Mouse (Mus musculus) CH12.LX (cell line): Measurements from ENCODE around the gene Trem3. TPM values are rescaled to one million over a fixed set of nuclear protein-coding genes. Genes with fewer than 3 reads are reported as not detected.
A peak's percentile ranks its signal among the peaks of the same experiment; 100 is the strongest.

Source experiments
- DNase-seq: peaks from one replicate; pipeline ENCODE4 v3.0.0-alpha.2; 2013; ENCODE audit errors: extremely low read depth
- H3K27ac ChIP-seq: 2 replicates; pipeline ENCODE4 v1.5.1; 2012; ENCODE audit warnings: low read depth, mild to moderate bottlenecking, control low read depth, moderate library complexity; ENCODE audit not compliant: insufficient read depth
- H3K27me3 ChIP-seq: replicated peaks from 2 replicates; pipeline ENCODE3; 2012; ENCODE audit warnings: inconsistent platforms
- H3K36me3 ChIP-seq, 2 experiments: replicated peaks in 1 of 2; 2 replicates each; pipeline versions ENCODE3 to v1.6.1; 2012; ENCODE audit warnings: inconsistent platforms in 1 of 2, low read length in 1 of 2, mild to moderate bottlenecking in 1 of 2, mixed read lengths in 1 of 2, moderate library complexity in 1 of 2; ENCODE audit not compliant: control insufficient read depth in 1 of 2, insufficient read depth in 1 of 2
- H3K4me1 ChIP-seq, 2 experiments: 2 replicates each; pipeline ENCODE4 v1.6.1; 2012; ENCODE audit warnings: inconsistent platforms in 1 of 2, moderate library complexity in 1 of 2; ENCODE audit not compliant: insufficient read depth in 2 of 2, control insufficient read depth in 1 of 2
- H3K4me2 ChIP-seq: 2 replicates; pipeline ENCODE4 v1.6.1; 2012; ENCODE audit warnings: low read depth, mild to moderate bottlenecking, control low read depth; ENCODE audit not compliant: poor library complexity, insufficient read depth, severe bottlenecking
- H3K4me3 ChIP-seq, 3 experiments: fragments of 150-350 bp in 1 of 3; sonication (generic) in 1 of 3; replicated peaks in 1 of 3; 2 replicates each; pipeline versions ENCODE3 to v1.5.1; 2011 to 2012; ENCODE audit warnings: low read depth in 2 of 3, low read length in 2 of 3, mild to moderate bottlenecking in 2 of 3, moderate library complexity in 2 of 3, control low read depth in 1 of 3, improper control_type of control experiment in 1 of 3, inconsistent platforms in 1 of 3, mixed read lengths in 1 of 3; ENCODE audit not compliant: poor library complexity in 1 of 3
- H3K79me2 ChIP-seq: replicated peaks from 2 replicates; pipeline ENCODE4 v1.6.1; 2012; ENCODE audit warnings: mild to moderate bottlenecking, moderate library complexity; ENCODE audit not compliant: control insufficient read depth, poor library complexity, insufficient read depth, severe bottlenecking; ENCODE audit errors: extremely low read depth
- H3K9ac ChIP-seq: 2 replicates; pipeline ENCODE4 v1.6.1; 2012; ENCODE audit warnings: low read depth, mild to moderate bottlenecking, control low read depth, moderate library complexity; ENCODE audit not compliant: insufficient read depth
- H3K9me3 ChIP-seq: replicated peaks from 2 replicates; pipeline ENCODE3; 2012; ENCODE audit warnings: low read length, inconsistent platforms, mixed read lengths
- BHLHE40 ChIP-seq: IDR thresholded peaks from 2 replicates; pipeline ENCODE4 v1.6.1; 2011; ENCODE audit warnings: mild to moderate bottlenecking, low read depth, low read length, improper control_type of control experiment
- CHD1 ChIP-seq: IDR thresholded peaks from 2 replicates; pipeline ENCODE4 v1.6.1; 2012; ENCODE audit warnings: low read depth, low read length, improper control_type of control experiment, inconsistent platforms
- CHD2 ChIP-seq: IDR thresholded peaks from 2 replicates; pipeline ENCODE4 v1.6.1; 2011; ENCODE audit warnings: low read length, improper control_type of control experiment
- CTCF ChIP-seq, 2 experiments: IDR thresholded peaks in 1 of 2; conservative IDR thresholded peaks in 1 of 2; 2 replicates each; pipeline ENCODE4 v1.5.1; 2011 to 2012; ENCODE audit warnings: low read depth in 2 of 2, low read length in 2 of 2, improper control_type of control experiment in 1 of 2, inconsistent platforms in 1 of 2, mild to moderate bottlenecking in 1 of 2, moderate library complexity in 1 of 2
- E2F4 ChIP-seq: IDR thresholded peaks from 2 replicates; pipeline ENCODE4 v1.6.1; 2011; ENCODE audit warnings: low read depth, low read length, improper control_type of control experiment; ENCODE audit not compliant: insufficient replicate concordance
- ELF1 ChIP-seq: IDR thresholded peaks from 2 replicates; pipeline ENCODE4 v1.6.1; 2014; ENCODE audit warnings: low read depth, mild to moderate bottlenecking, inconsistent platforms, low read length, improper control_type of control experiment
- EP300 ChIP-seq: IDR thresholded peaks from 2 replicates; pipeline ENCODE4 v1.6.1; 2011; ENCODE audit warnings: low read length, improper control_type of control experiment
- ETS1 ChIP-seq: conservative IDR thresholded peaks from 2 replicates; pipeline ENCODE4 v1.6.1; 2012; ENCODE audit warnings: low read depth, mild to moderate bottlenecking, inconsistent platforms, low read length, improper control_type of control experiment, moderate library complexity
- GABPA ChIP-seq: IDR thresholded peaks from 2 replicates; pipeline ENCODE4 v1.6.1; 2012; ENCODE audit warnings: low read depth, low read length, improper control_type of control experiment, inconsistent platforms; ENCODE audit not compliant: insufficient replicate concordance
- HCFC1 ChIP-seq: IDR thresholded peaks from 2 replicates; pipeline ENCODE4 v1.6.1; 2012; ENCODE audit warnings: low read depth, mild to moderate bottlenecking, inconsistent platforms, low read length, improper control_type of control experiment
- IRF4 ChIP-seq: IDR thresholded peaks from 2 replicates; pipeline ENCODE4 v1.6.1; 2014; ENCODE audit warnings: low read depth, mild to moderate bottlenecking, inconsistent platforms, low read length, improper control_type of control experiment
- JUN ChIP-seq: IDR thresholded peaks from 2 replicates; pipeline ENCODE4 v1.6.1; 2011; ENCODE audit warnings: low read depth, mild to moderate bottlenecking, low read length, improper control_type of control experiment, moderate library complexity; ENCODE audit not compliant: insufficient read depth
- JUND ChIP-seq: conservative IDR thresholded peaks from 2 replicates; pipeline ENCODE4 v1.6.1; 2011; ENCODE audit warnings: low read depth, low read length, improper control_type of control experiment
- KAT2A ChIP-seq: IDR thresholded peaks from 2 replicates; pipeline ENCODE4 v1.6.1; 2012; ENCODE audit warnings: low read length, improper control_type of control experiment, inconsistent platforms; ENCODE audit not compliant: insufficient replicate concordance
- MAFK ChIP-seq: IDR thresholded peaks from 2 replicates; pipeline ENCODE4 v1.6.1; 2011; ENCODE audit warnings: low read length, improper control_type of control experiment; ENCODE audit not compliant: insufficient replicate concordance
- MAX ChIP-seq: IDR thresholded peaks from 2 replicates; pipeline ENCODE4 v1.6.1; 2011; ENCODE audit warnings: low read length, improper control_type of control experiment
- MAZ ChIP-seq: IDR thresholded peaks from 2 replicates; pipeline ENCODE4 v1.6.1; 2012; ENCODE audit warnings: low read depth, mild to moderate bottlenecking, inconsistent platforms, low read length, improper control_type of control experiment, moderate library complexity
- MEF2A ChIP-seq: IDR thresholded peaks from 2 replicates; pipeline ENCODE4 v1.6.1; 2014; ENCODE audit warnings: low read depth, mild to moderate bottlenecking, inconsistent platforms, low read length, improper control_type of control experiment, borderline replicate concordance
- MXI1 ChIP-seq: IDR thresholded peaks from 2 replicates; pipeline ENCODE4 v1.6.1; 2011; ENCODE audit warnings: mild to moderate bottlenecking, low read depth, low read length, improper control_type of control experiment
- MYC ChIP-seq: IDR thresholded peaks from 2 replicates; pipeline ENCODE4 v1.6.1; 2011; ENCODE audit warnings: low read depth, mild to moderate bottlenecking, improper control_type of control experiment, low read length
- NELFE ChIP-seq: IDR thresholded peaks from 2 replicates; pipeline ENCODE4 v1.6.1; 2011; ENCODE audit warnings: low read depth, low read length, improper control_type of control experiment
- NRF1 ChIP-seq: IDR thresholded peaks from 2 replicates; pipeline ENCODE4 v1.6.1; 2014; ENCODE audit warnings: low read depth, mild to moderate bottlenecking, inconsistent platforms, low read length, improper control_type of control experiment, moderate library complexity
- PAX5 ChIP-seq: IDR thresholded peaks from 2 replicates; pipeline ENCODE4 v1.6.1; 2012; ENCODE audit warnings: low read length, inconsistent platforms, mixed read lengths
- POLR2A ChIP-seq: IDR thresholded peaks from 2 replicates; pipeline ENCODE4 v1.6.1; 2011; ENCODE audit warnings: low read depth, mild to moderate bottlenecking, improper control_type of control experiment, low read length
- POLR2AphosphoS2 ChIP-seq: IDR thresholded peaks from 2 replicates; pipeline ENCODE4 v1.6.1; 2011; ENCODE audit warnings: low read depth, low read length, improper control_type of control experiment
- RAD21 ChIP-seq: IDR thresholded peaks from 2 replicates; pipeline ENCODE4 v1.6.1; 2011; ENCODE audit warnings: low read depth, mild to moderate bottlenecking, low read length, improper control_type of control experiment, moderate library complexity
- RCOR1 ChIP-seq: conservative IDR thresholded peaks from 2 replicates; pipeline ENCODE4 v1.6.1; 2012; ENCODE audit warnings: low read depth, mild to moderate bottlenecking, inconsistent platforms, low read length, improper control_type of control experiment
- SIN3A ChIP-seq: IDR thresholded peaks from 2 replicates; pipeline ENCODE4 v1.6.1; 2012; ENCODE audit warnings: low read length, improper control_type of control experiment, inconsistent platforms
- SMC3 ChIP-seq: IDR thresholded peaks from 2 replicates; pipeline ENCODE4 v1.6.1; 2011; ENCODE audit warnings: low read depth, low read length, improper control_type of control experiment
- TBP ChIP-seq: conservative IDR thresholded peaks from 2 replicates; pipeline ENCODE4 v1.6.1; 2011; ENCODE audit warnings: low read depth, low read length, improper control_type of control experiment
- TCF12 ChIP-seq: IDR thresholded peaks from 2 replicates; pipeline ENCODE4 v1.6.1; 2014; ENCODE audit warnings: low read depth, mild to moderate bottlenecking, inconsistent platforms, low read length, improper control_type of control experiment
- UBTF ChIP-seq: IDR thresholded peaks from 2 replicates; pipeline ENCODE4 v1.6.1; 2012; ENCODE audit warnings: low read depth, mild to moderate bottlenecking, inconsistent platforms, low read length, improper control_type of control experiment, moderate library complexity
- USF1 ChIP-seq: IDR thresholded peaks from 2 replicates; pipeline ENCODE4 v1.6.1; 2014; ENCODE audit warnings: low read depth, mild to moderate bottlenecking, inconsistent platforms, low read length, improper control_type of control experiment
- USF2 ChIP-seq: conservative IDR thresholded peaks from 2 replicates; pipeline ENCODE4 v1.6.1; 2011; ENCODE audit warnings: low read depth, low read length, improper control_type of control experiment
- ZC3H11A ChIP-seq: IDR thresholded peaks from 2 replicates; pipeline ENCODE4 v1.6.1; 2012; ENCODE audit warnings: low read depth, mild to moderate bottlenecking, inconsistent platforms, low read length, improper control_type of control experiment
- ZKSCAN1 ChIP-seq: IDR thresholded peaks from 2 replicates; pipeline ENCODE4 v1.6.1; 2012; ENCODE audit warnings: low read depth, inconsistent platforms, low read length, improper control_type of control experiment, borderline replicate concordance
- ZMIZ1 ChIP-seq: IDR thresholded peaks from 2 replicates; pipeline ENCODE4 v1.6.1; 2012; ENCODE audit warnings: low read depth, mild to moderate bottlenecking, inconsistent platforms, low read length, improper control_type of control experiment
- ZNF384 ChIP-seq: IDR thresholded peaks from 2 replicates; pipeline ENCODE4 v1.6.1; 2012; ENCODE audit warnings: low read depth, low read length, improper control_type of control experiment, inconsistent platforms
- dilution Hi-C: fragments of 300-500 bp; cut with MboI; formaldehyde crosslinking; loops from 2 replicates; pipeline ENCODE4 v1.14.3; 2020; ENCODE audit warnings: low sequenced_read_pairs; ENCODE audit not compliant: extremely low pct_unique_long_range_greater_than_20kb, extremely low pct_ligation_motif_present
- in situ Hi-C: fragments of 300-500 bp; cut with MboI; formaldehyde crosslinking; loops from 3 replicates; pipeline ENCODE4 v1.14.3; 2019; ENCODE audit warnings: low sequenced_read_pairs, low pct_ligation_motif_present, low pct_unique_long_range_greater_than_20kb, mixed read lengths
- polyA plus RNA-seq: library from polyadenylated mRNA; unstranded; fragments of >175 nt; gene quantifications from 2 replicates; pipeline ENCODE4 v1.2.1, GENCODE M21; 2012; ENCODE audit warnings: low read depth; ENCODE audit not compliant: insufficient read length
- total RNA-seq, 2 experiments: library from RNA; depleted of rRNA; stranded (reverse); fragments of 300-350 nt in 1 of 2; fragments of >200 nt in 1 of 2; gene quantifications; 2 replicates each; pipeline ENCODE4 v1.2.3; 2012 to 2014

Gene Trem3
- total and polyA plus RNA-seq, 3 experiments = not detected

DNA sequence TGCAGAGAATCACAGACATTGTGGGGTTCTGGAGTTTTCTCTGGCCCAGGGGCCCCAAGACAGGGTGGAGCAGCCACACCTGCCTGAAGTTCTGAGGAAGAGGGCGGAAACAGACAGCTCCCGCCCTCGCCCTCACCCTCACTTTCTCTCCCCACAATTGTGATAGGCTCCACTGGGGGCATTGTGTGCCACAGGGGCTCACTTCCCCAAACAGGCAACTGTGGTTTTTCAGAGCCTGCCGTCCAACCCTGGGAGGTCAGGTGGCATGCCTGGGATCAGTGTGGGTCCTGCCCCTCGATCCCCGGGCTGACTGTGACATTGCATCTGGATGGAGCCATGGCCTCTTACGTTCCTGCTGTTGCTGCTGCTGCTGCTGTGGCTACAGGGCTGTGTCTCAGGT is 52.6 kb downstream of the Trem3 start:
- H3K9me3 ChIP-seq = peaks cover 5% of the 10 kb centered on the region

DNA sequence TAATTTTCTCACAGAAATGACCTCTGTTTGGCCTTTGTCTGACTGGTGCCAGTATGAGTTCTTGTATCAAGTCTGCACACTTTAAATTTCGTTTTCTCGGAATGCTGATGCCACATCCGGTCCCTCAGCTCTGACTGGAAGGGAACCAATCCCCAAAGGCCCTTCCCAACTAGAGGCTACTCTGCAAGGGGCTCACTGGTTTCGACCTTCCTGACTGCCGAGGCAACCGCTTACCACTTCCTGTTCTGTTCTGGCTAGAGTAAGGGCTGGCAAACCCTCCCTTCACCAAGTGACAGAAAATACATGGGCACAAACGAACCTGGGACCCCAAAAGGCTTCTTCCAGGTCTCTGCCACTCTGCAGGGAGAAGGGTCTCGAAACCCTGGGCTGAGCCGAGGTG is 53.3 kb downstream of the Trem3 start:
- Histone ChIP-seq H3K9ac (no peak overlapping the region), H3K4me1 (peaks cover 15 to 46% of the 10 kb centered on the region in 2 experiments), H3K79me2 (no peaks in the 10 kb centered on the region), H3K4me3 (peak overlapping the region in 2 of 3 experiments; percentile 55 to 58), H3K27me3 (no peaks in the 10 kb centered on the region), H3K36me3 (peaks cover 0 to 24% of the 10 kb centered on the region in 2 experiments), H3K4me2 (peak overlapping the region; percentile 33), H3K27ac (no peak overlapping the region), H3K9me3 (peaks cover 5% of the 10 kb centered on the region)
- DNase-seq = peak; percentile 71
- dilution Hi-C loops = no loop called here
- no peak for TF ChIP-seq JUN
- TF ChIP-seq ELF1 = peak; percentile 59
- TF ChIP-seq MEF2A = peak; percentile 31; the same call in 1 of the 2 replicates
- 0 out of 2 replicates have a peak, but pooled peaks have one; percentile 37 for TF ChIP-seq KAT2A
- no peak for TF ChIP-seq USF1
- no peak for TF ChIP-seq CTCF (conservative IDR thresholded peaks at IDR 0.05 in 1 of 2, IDR thresholded peaks at IDR 0.05 in 1 of 2; ENCODE audit: low read depth in 2 of 2, low read length in 2 of 2)
- TF ChIP-seq BHLHE40 = peak; percentile 38; the same call in 1 of the 2 replicates
- TF ChIP-seq HCFC1 = no peak
- TF ChIP-seq EP300 = peak; percentile 36; the same call in 1 of the 2 replicates
- no peak for TF ChIP-seq RCOR1
- no peak for TF ChIP-seq TBP
- TF ChIP-seq MAFK = 0 out of 2 replicates have a peak, but pooled peaks have one; percentile 14
- TF ChIP-seq ETS1 = 0 out of 2 replicates have a peak, but pooled peaks have one; percentile 6
- in situ Hi-C loops = no loop called here

More for the DNA sequence above, 52.6 kb downstream of the Trem3 start:
- peaks cover 0 to 24% of the 10 kb centered on the region in 2 experiments for H3K36me3 ChIP-seq
- TF ChIP-seq CHD2 (0 out of 2 replicates have a peak, but pooled peaks have one; percentile 9), HCFC1 (no peak; the same call in 1 of the 2 replicates), USF2 (no peak), ETS1 (peak; percentile 8; the same call in 1 of the 2 replicates), E2F4 (no peak), EP300 (peak; percentile 50; the same call in 1 of the 2 replicates), MAZ (no peak; the same call in 1 of the 2 replicates), KAT2A (no peak), PAX5 (no peak), POLR2AphosphoS2 (no peak), ELF1 (no peak), POLR2A (no peak), SIN3A (no peak; the same call in 1 of the 2 replicates), NRF1 (no peak), JUN (no peak), USF1 (no peak), MYC (no peak), MAFK (no peak), MXI1 (no peak), NELFE (no peak), RAD21 (no peak), CHD1 (no peak), ZNF384 (no peak), TBP (no peak), IRF4 (peak; percentile 58; the same call in 1 of the 2 replicates), UBTF (peak; percentile 40; the same call in 1 of the 2 replicates), ZMIZ1 (no peak), MEF2A (no peak), CTCF (conservative IDR thresholded peaks at IDR 0.05 in 1 of 2, IDR thresholded peaks at IDR 0.05 in 1 of 2; ENCODE audit: low read depth in 2 of 2, low read length in 2 of 2) (0 out of 4 replicates have a peak, but pooled peaks of 1 of the 2 experiments have one; percentile 7), GABPA (no peak), MAX (no peak), ZKSCAN1 (no peak), ZC3H11A (no peak), TCF12 (peak; percentile 45; the same call in 1 of the 2 replicates), JUND (no peak), RCOR1 (no peak), BHLHE40 (peak; percentile 74), SMC3 (no peak)
- TF ChIP-seq, all 38 proteins: peak for 8
- Histone ChIP-seq H3K4me1 (peaks cover 15 to 49% of the 10 kb centered on the region in 2 experiments), H3K9ac (0 out of 2 replicates have a peak overlapping the region, but pooled peaks have one; percentile 10), H3K79me2 (no peaks in the 10 kb centered on the region), H3K27me3 (no peaks in the 10 kb centered on the region), H3K27ac (0 out of 2 replicates have a peak overlapping the region, but pooled peaks have one; percentile 25), H3K4me3 (peak overlapping the region; percentile 39 to 58 (median 55)), H3K4me2 (peak overlapping the region; percentile 33)
- dilution Hi-C loops = no loop called here
- DNase-seq = peak; percentile 79
- in situ Hi-C loops = no loop called here
